Mouse (Mus musculus): ENCODE results near the gene Cenpb.

DNA sequence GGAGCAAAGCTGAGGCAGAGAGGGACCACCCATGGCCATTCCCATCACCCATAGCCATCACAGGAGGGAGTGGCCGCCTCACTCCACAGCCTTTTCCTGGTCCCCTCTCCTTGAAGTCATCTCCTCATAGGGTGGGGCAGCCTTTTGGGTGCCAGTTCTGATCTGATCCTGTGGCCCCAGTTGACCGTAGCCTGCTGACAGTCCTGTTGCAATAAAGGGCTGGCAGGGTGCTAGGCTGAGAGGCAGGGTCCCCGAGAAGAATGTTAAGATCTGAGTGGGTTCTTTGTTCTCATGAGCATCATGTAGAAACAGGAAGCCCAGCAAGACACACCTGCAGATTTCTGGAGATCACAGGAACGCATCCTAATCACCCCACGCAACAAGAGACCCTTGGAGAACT, 51.7 kb downstream of the Cenpb start:
- TF ChIP-seq POU5F1 (IDR thresholded peaks at IDR 0.05; ENCODE audit: borderline replicate concordance, low read length): no peak
- no peak for TF ChIP-seq CTCF (conservative IDR thresholded peaks at IDR 0.05; ENCODE audit: low read length)

Measured in E14TG2a.4 (cell line).